Mouse (Mus musculus) neural tube, embryonic 12.5 days (tissue): ENCODE measurements around the gene Prkra. TPM values are rescaled to one million over a fixed set of nuclear protein-coding genes. Genes with fewer than 3 reads are reported as not detected.
"Not testable (repeated sequence)": the region's sequence is repeated elsewhere in the genome, so short reads cannot be mapped to it uniquely, and the experiment has no call there.

Experiments used
- ATAC-seq: fragments of 200-750 bp; cut with Nextera tagmentation; 2 replicates; pipeline ENCODE4 v1.8.0; 2017; ENCODE audit warnings: low read depth, mild to moderate bottlenecking, moderate TSS enrichment, moderate library complexity; ENCODE audit not compliant: low FRiP score
- H3K27ac ChIP-seq: fragments of 300-500 bp; sonication (generic); 2 replicates; pipeline ENCODE4 v1.5.1; 2016
- H3K27me3 ChIP-seq: fragments of 300-500 bp; sonication (generic); replicated peaks from 2 replicates; pipeline ENCODE4 v1.6.1; 2016; ENCODE audit warnings: mild to moderate bottlenecking
- H3K36me3 ChIP-seq: fragments of 300-500 bp; sonication (generic); 2 replicates; pipeline ENCODE4 v1.6.1; 2016; ENCODE audit warnings: mild to moderate bottlenecking
- H3K4me1 ChIP-seq: fragments of 300-500 bp; sonication (generic); 2 replicates; pipeline ENCODE4 v1.6.1; 2016
- H3K4me2 ChIP-seq: fragments of 300-500 bp; sonication (generic); replicated peaks from 2 replicates; pipeline ENCODE4 v1.6.1; 2016; ENCODE audit warnings: mild to moderate bottlenecking
- H3K4me3 ChIP-seq: fragments of 300-500 bp; sonication (generic); 2 replicates; pipeline ENCODE4 v1.5.1; 2016
- H3K9ac ChIP-seq: fragments of 300-500 bp; sonication (generic); 2 replicates; pipeline ENCODE4 v1.6.1; 2016; ENCODE audit warnings: mild to moderate bottlenecking
- H3K9me3 ChIP-seq: fragments of 300-500 bp; sonication (generic); 2 replicates; pipeline ENCODE4 v1.6.1; 2016; ENCODE audit warnings: mild to moderate bottlenecking
- WGBS: fragments of 180-500 bp; shearing (Covaris S2); methylation state at CpG from one replicate; pipeline ENCODE4 v1.1.7; 2016; 5-methylcytosine and 5-hydroxymethylcytosine counted together
- polyA plus RNA-seq: library from polyadenylated mRNA; unstranded; fragments of >200 nt; fragmentation: Nextera tagmentation; extraction: Ambion mirVana; gene quantifications from 2 replicates; pipeline ENCODE4 v1.2.1, GENCODE M21; 2016

Gene Prkra
- polyA plus RNA-seq, 1 experiment from 2014 or later, result 87.4 TPM

DNA sequence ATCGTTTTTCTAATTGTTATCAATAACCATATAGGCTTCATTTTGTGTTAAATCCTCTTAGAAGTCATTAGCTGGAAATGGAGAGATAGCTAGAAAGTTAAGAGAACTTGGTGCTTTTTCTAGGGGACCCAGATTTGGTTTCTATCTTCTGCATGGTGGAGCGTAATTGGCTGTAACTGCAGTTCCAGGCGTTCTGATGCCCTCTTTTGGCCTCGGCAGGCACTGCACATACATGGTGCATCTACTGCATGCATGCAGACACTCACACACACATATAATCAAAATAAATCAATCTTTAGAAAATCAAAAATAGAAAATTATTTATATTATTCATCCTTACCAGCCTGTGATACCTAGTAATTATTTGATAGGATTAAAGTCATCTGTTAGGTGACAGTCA, 5.3 kb upstream of the Prkra start:
- WGBS, result 91% methylated on average over 4 of the region's 4 CpGs
- ATAC-seq, result no peak
- H3K4me2 ChIP-seq, result no peak overlapping the region
- no peaks in the 10 kb centered on the region for H3K27me3 ChIP-seq
- no peak overlapping the region for H3K4me3 ChIP-seq
- peaks cover 3% of the 10 kb centered on the region; the same call in 1 of the 2 replicates for H3K4me1 ChIP-seq
- H3K27ac ChIP-seq, result no peak overlapping the region
- H3K36me3 ChIP-seq, result no peaks in the 10 kb centered on the region
- no peaks in the 10 kb centered on the region for H3K9me3 ChIP-seq
- H3K9ac ChIP-seq, result no peak overlapping the region

GRCm38 (mm10) chr2:76648666-76649141, 889 bp upstream of the Prkra start:
- peak overlapping the region; percentile 38; the same call in 1 of the 2 replicates for H3K9ac ChIP-seq
- no peaks in the 10 kb centered on the region for H3K36me3 ChIP-seq
- H3K4me3 ChIP-seq, result peak overlapping the region; percentile 68
- peak; percentile 35 for ATAC-seq
- peaks cover 16% of the 10 kb centered on the region for H3K4me1 ChIP-seq
- WGBS, result 36% methylated on average over 13 of the region's 13 CpGs
- peak overlapping the region; percentile 69 for H3K4me2 ChIP-seq
- no peaks in the 10 kb centered on the region for H3K9me3 ChIP-seq
- H3K27ac ChIP-seq, result peak overlapping the region; percentile 64
- no peaks in the 10 kb centered on the region for H3K27me3 ChIP-seq

DNA sequence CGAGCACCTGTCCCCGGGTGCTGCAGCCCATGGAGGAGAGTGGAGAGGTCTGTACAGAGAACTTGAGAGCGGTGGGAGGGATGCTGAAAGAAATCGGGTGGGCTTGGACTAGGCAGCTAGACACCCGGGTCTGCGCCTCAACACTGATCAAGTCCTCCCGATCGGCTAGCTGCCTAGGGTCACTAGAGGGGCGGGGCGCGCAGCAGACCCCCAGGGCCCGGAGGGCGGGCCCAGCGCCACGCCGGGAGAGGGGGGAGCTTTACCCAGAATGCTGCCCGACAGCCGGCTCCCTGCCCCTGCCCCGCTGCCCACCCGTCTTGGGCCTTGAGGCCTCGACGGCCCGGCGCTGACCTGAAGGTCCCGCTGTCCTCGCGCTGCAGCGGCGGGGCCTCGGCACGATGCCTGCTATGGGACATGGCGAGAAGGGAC, 360 bp downstream of the Prkra start:
- peak overlapping the region; percentile 79 for H3K9ac ChIP-seq
- no peaks in the 10 kb centered on the region for H3K27me3 ChIP-seq
- peaks cover 16% of the 10 kb centered on the region for H3K4me1 ChIP-seq
- peaks cover 5% of the 10 kb centered on the region for H3K36me3 ChIP-seq
- H3K9me3 ChIP-seq, result no peaks in the 10 kb centered on the region
- peak overlapping the region; percentile 69 for H3K4me2 ChIP-seq
- H3K27ac ChIP-seq, result peak overlapping the region; percentile 78
- 0% methylated on average over 32 of the region's 32 CpGs for WGBS
- ATAC-seq, result peak; percentile 79
- H3K4me3 ChIP-seq, result peak overlapping the region; percentile 68

DNA sequence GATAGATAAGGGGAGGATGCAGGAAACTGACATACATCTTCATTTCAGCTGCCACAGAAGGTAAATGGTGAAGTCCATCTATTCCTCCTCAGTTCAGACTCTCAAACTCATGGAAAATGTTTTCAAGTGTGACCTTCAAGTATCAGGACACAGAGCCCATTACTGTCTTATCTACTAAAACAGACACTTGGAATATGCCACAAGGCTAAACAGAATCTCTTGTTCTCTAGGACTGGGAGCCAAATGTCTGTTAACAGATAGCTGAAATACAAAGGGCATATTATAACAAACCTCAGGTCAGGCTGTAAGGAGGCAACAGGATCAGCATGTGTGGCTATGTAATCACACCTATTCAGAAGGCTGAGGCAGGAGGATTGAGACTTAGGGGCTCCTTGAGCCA, 4.0 kb downstream of the Prkra start:
- Histone ChIP-seq H3K27ac (no peak overlapping the region), H3K36me3 (peaks cover 34% of the 10 kb centered on the region), H3K9ac (no peak overlapping the region), H3K4me1 (peaks cover 16% of the 10 kb centered on the region), H3K9me3 (no peaks in the 10 kb centered on the region), H3K27me3 (no peaks in the 10 kb centered on the region), H3K4me3 (no peak overlapping the region), H3K4me2 (no peak overlapping the region)
- no peak for ATAC-seq

GRCm38 (mm10) chr2:76639637-76640036, 8.2 kb downstream of the Prkra start:
- ATAC-seq, result no peak
- H3K36me3 ChIP-seq, result peaks cover 66% of the 10 kb centered on the region
- no peak overlapping the region for H3K27ac ChIP-seq
- no peak overlapping the region for H3K4me2 ChIP-seq
- no peak overlapping the region for H3K4me3 ChIP-seq
- H3K9ac ChIP-seq, result no peak overlapping the region
- 95% methylated on average over 2 of the region's 2 CpGs for WGBS
- H3K4me1 ChIP-seq, result no peaks in the 10 kb centered on the region
- no peaks in the 10 kb centered on the region for H3K27me3 ChIP-seq
- no peaks in the 10 kb centered on the region for H3K9me3 ChIP-seq

DNA sequence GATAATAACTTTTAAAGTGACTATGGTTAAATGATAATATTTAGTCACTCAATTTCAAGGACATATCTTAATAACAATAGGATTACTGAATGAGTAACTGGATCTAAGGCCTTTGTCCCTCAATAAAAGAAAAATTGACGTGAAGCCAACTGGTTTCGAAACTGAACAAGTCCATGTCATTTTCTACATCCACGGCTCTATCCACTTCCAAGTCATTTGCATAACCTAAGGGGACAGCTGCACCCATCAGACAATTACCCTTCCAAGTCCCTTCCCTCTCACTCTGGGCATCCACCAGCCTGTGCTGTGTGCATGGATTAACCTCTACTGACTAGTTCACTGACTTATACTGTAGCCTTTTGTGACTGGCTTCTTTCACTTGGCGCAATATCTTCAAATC, 16.2 kb downstream of the Prkra start:
- H3K27me3 ChIP-seq, result no peaks in the 10 kb centered on the region
- no peak overlapping the region for H3K27ac ChIP-seq
- H3K4me1 ChIP-seq, result no peaks in the 10 kb centered on the region
- no peak overlapping the region for H3K4me2 ChIP-seq
- peaks cover 87% of the 10 kb centered on the region for H3K36me3 ChIP-seq
- H3K9ac ChIP-seq, result no peak overlapping the region
- 93% methylated on average over 4 of the region's 4 CpGs for WGBS
- no peak overlapping the region for H3K4me3 ChIP-seq
- no peak for ATAC-seq
- no peaks in the 10 kb centered on the region for H3K9me3 ChIP-seq

DNA sequence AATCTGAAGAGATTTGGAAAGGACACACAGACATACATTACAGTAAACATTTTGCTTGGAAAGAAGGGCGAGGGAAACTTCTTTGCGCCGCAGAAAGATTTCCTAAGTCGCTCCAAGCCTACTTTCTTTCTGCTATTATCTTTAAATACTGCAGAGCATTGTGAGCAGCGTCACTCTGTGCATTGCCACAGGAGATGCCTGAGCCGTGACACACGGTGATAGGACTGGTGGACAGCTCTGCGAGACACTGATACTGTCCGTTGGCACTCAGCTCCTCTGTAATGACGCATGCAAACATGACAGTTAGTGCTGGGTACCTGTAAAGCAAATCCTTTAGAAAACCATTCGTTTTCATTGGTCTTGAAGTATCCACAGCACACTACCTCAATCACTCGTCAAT, 17.5 kb downstream of the Prkra start:
- H3K36me3 ChIP-seq, result peaks cover 87% of the 10 kb centered on the region
- H3K9ac ChIP-seq, result no peak overlapping the region
- H3K4me3 ChIP-seq, result no peak overlapping the region
- WGBS, result 94% methylated on average over 12 of the region's 12 CpGs
- H3K9me3 ChIP-seq, result 0 out of 2 replicates have a peak, but pooled peaks cover 4% of the 10 kb centered on the region
- no peak overlapping the region for H3K27ac ChIP-seq
- H3K27me3 ChIP-seq, result no peaks in the 10 kb centered on the region
- ATAC-seq, result no peak
- H3K4me1 ChIP-seq, result no peaks in the 10 kb centered on the region
- H3K4me2 ChIP-seq, result no peak overlapping the region

GRCm38 (mm10) chr2:76622316-76622715, 25.5 kb downstream of the Prkra start:
- H3K36me3 ChIP-seq, result peaks cover 38% of the 10 kb centered on the region
- WGBS, result 89% methylated on average over 2 of the region's 2 CpGs
- H3K27ac ChIP-seq, ATAC-seq, H3K27me3 ChIP-seq, H3K4me3 ChIP-seq, H3K9me3 ChIP-seq, H3K4me2 ChIP-seq, H3K4me1 ChIP-seq, H3K9ac ChIP-seq: not testable (repeated sequence)

DNA sequence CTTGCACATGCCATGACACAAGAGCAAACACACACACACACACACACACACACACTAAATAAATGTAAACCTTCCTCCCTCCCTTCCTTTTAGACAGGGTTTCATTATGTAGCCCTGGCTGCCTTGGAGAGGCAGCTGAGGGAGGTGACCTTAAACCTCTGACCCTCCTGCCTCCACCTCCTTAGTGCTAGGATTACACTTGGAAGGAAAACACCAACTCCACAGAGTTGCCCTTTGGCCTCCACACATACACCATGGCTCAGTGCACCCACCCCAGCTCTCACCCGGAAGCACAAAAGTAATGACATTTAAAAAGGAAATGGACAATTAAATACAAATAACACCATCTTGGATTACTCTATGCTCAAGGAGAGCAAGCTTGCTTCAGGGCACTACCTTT, 26.1 kb downstream of the Prkra start:
- Histone ChIP-seq H3K9ac (no peak overlapping the region), H3K9me3 (0 out of 2 replicates have a peak, but pooled peaks cover 4% of the 10 kb centered on the region), H3K36me3 (peaks cover 32% of the 10 kb centered on the region), H3K4me1 (no peaks in the 10 kb centered on the region), H3K27ac (no peak overlapping the region), H3K4me2 (no peak overlapping the region), H3K27me3 (no peaks in the 10 kb centered on the region), H3K4me3 (no peak overlapping the region)
- ATAC-seq, result no peak
- 84% methylated on average over 1 of the region's 1 CpGs for WGBS

GRCm38 (mm10) chr2:76620188-76620587, 27.6 kb downstream of the Prkra start:
- no peak overlapping the region for H3K27ac ChIP-seq
- H3K9me3 ChIP-seq, result no peaks in the 10 kb centered on the region
- no peak overlapping the region for H3K9ac ChIP-seq
- WGBS, result 90% methylated on average over 5 of the region's 5 CpGs
- peaks cover 19% of the 10 kb centered on the region for H3K36me3 ChIP-seq
- H3K27me3 ChIP-seq, result no peaks in the 10 kb centered on the region
- H3K4me1 ChIP-seq, result no peaks in the 10 kb centered on the region
- H3K4me2 ChIP-seq, result no peak overlapping the region
- no peak for ATAC-seq
- no peak overlapping the region for H3K4me3 ChIP-seq

DNA sequence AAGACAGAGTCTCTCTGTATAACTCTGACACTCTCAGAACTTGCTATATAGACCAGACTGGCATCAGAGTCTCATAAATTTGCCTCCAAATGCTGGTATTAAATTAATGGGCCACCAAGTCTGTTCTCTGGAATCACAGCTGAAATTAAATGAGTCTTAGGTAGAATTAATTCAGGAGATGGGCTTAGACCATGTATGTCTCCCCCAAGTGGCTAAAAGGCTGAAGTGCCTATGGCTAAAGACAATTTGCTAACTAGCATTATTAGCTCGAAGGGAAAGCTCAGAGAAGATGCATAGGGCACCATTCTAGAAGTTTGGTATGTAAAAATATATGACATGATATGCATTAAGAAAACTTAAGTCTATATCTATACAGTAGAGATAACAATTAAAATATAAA, 29.7 kb downstream of the Prkra start:
- 48% methylated on average over 1 of the region's 1 CpGs for WGBS
- peak; percentile 50; the same call in 1 of the 2 replicates for ATAC-seq
- H3K4me2 ChIP-seq, result no peak overlapping the region

GRCm38 (mm10) chr2:76611996-76612395, 35.8 kb downstream of the Prkra start:
- Histone ChIP-seq H3K4me3 (no peak overlapping the region), H3K4me2 (no peak overlapping the region), H3K36me3 (no peaks in the 10 kb centered on the region), H3K9me3 (no peaks in the 10 kb centered on the region), H3K27ac (no peak overlapping the region), H3K4me1 (no peaks in the 10 kb centered on the region), H3K9ac (no peak overlapping the region), H3K27me3 (no peaks in the 10 kb centered on the region)
- ATAC-seq, result no peak
- WGBS, result 87% methylated on average over 3 of the region's 3 CpGs

More for the DNA sequence above, 29.7 kb downstream of the Prkra start:
- Histone ChIP-seq H3K4me3 (no peak overlapping the region), H3K27ac (no peak overlapping the region), H3K27me3 (no peaks in the 10 kb centered on the region), H3K9ac (no peak overlapping the region), H3K36me3 (peaks cover 5% of the 10 kb centered on the region; the same call in 1 of the 2 replicates), H3K4me1 (no peaks in the 10 kb centered on the region), H3K9me3 (no peaks in the 10 kb centered on the region)

DNA sequence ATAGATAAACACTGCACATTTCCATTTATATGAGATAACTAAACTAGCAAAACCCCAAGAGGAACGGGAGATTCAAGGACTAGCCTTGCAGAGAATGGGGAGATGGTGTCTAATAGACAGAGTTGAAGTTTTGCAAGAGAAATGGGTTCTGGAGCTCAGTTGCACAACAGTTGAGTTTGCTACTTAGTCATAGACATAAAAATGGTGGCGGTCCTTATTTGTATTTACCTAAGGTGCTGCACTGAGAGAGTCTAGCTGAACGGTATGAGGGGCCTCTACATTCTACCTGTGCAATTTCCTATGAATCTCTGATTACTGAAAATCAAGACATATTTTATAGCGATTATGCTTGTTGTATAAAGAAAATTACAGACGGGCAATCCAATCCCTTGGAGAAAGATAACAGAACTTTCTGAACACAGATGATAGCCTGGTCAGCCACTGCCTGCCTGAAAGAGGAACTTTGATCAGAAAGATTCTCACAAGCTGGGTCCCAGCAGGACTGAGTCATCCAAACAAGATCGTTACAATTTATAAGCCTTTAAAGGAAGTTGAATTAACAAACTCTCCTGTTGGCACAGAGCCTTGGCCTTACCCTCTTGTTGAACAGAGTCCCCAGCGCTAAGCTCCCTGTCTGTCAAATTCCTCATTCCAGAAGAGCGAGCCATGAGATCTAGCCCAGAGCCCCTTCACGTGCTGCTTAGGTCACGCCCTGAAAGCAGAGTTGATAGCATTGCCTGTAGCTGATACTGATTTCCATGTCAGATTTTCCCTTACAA, 37.3 kb downstream of the Prkra start:
- H3K4me3 ChIP-seq, result no peak overlapping the region
- H3K36me3 ChIP-seq, result no peaks in the 10 kb centered on the region
- 88% methylated on average over 10 of the region's 10 CpGs for WGBS
- no peak overlapping the region for H3K9ac ChIP-seq
- no peak for ATAC-seq
- no peaks in the 10 kb centered on the region for H3K4me1 ChIP-seq
- no peaks in the 10 kb centered on the region for H3K27me3 ChIP-seq
- H3K27ac ChIP-seq, result no peak overlapping the region
- no peak overlapping the region for H3K4me2 ChIP-seq
- no peaks in the 10 kb centered on the region for H3K9me3 ChIP-seq
